In the genomic region with DNA sequence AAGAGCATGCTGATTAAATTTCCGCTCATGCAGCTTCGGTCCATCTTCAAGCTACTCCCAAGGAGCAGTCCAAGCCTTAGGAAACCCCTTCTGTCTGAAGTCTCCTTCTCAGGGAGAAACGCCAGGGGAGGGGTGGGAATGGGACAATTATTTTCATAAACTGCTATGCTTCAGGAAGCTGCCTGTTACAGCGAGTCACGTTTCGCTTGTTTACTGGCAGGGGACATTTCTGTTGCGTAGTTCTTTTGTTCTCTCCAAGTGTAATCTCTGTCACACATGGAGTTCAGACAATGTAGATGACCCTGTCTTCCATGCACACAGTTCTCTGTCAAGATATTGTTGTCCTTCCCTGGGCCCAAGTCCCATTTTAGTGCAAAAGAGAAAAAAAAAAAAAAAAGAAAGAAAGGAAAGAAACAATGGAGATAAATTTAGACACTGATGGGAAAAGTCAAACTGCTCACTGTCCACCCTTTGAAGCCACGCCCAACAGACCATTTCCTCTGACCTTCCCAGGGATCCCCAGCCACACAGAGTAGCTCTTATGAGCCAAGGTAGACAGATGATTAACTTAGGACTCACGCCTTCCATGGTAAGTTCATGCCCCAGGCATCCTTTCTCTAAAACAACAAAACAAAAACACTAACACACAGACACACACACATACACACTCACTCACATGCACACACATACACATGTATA, we compare ENCODE assay signal across 13 mouse cellular contexts.
DNase-seq lines count a peak whose midpoint lies in the region; ATAC-seq and TF ChIP-seq lines count a peak whose summit lies in the region.
"Had no signal": no experiment of that assay in that cellular context is flagged by ENCODE, and none has a peak within 500 bp of the region (broad histone marks: within the 10 kb centered on the region; RNA-seq: fewer than 3 reads in every experiment).

No protein-coding gene starts in this region.

- peak; percentile 60 for TF ChIP-seq EP300 in heart, adult 2 months (IDR thresholded peaks at IDR 0.05; ENCODE audit: insufficient read depth, low read depth, low read length)

- H3K36me3 ChIP-seq in heart, adult 2 months (ENCODE audit: control insufficient read depth, insufficient read depth, low read length): peaks cover 3% of the 10 kb centered on the region
- no peaks in the 10 kb centered on the region for H3K36me3 ChIP-seq in heart, embryonic 11.5 days (ENCODE audit: control insufficient read depth, insufficient read depth, low read length)
- no peaks in the 10 kb centered on the region for H3K36me3 ChIP-seq in heart, embryonic 12.5 days
- H3K36me3 ChIP-seq: hindbrain, embryonic 15.5 days had no signal

- no peaks in the 10 kb centered on the region for H3K4me1 ChIP-seq in heart, adult 2 months (ENCODE audit: control insufficient read depth, insufficient read depth, low read length)
- peaks cover 8% of the 10 kb centered on the region for H3K4me1 ChIP-seq in heart, embryonic 11.5 days (ENCODE audit: control insufficient read depth, insufficient read depth, low read length)
- H3K4me1 ChIP-seq in heart, embryonic 12.5 days (replicated peaks): peaks cover 17% of the 10 kb centered on the region

- no peak overlapping the region for H3K4me2 ChIP-seq in heart, embryonic 11.5 days
- no peak overlapping the region for H3K4me2 ChIP-seq in heart, embryonic 12.5 days
- H3K4me2 ChIP-seq: hindbrain, embryonic 15.5 days had no signal

- no peak overlapping the region for H3K4me3 ChIP-seq in heart, adult 2 months
- H3K4me3 ChIP-seq in heart, embryonic 11.5 days (ENCODE audit: low read depth, low read length): no peak overlapping the region
- no peak overlapping the region for H3K4me3 ChIP-seq in heart, embryonic 12.5 days
- H3K4me3 ChIP-seq: hindbrain, embryonic 15.5 days; layer of hippocampus, adult 2 months had no signal

- H3K27me3 ChIP-seq in heart, adult 2 months (ENCODE audit: control insufficient read depth, insufficient read depth, low read length): no peaks in the 10 kb centered on the region
- H3K27me3 ChIP-seq in heart, embryonic 11.5 days (ENCODE audit: control insufficient read depth, insufficient read depth, low read length): no peaks in the 10 kb centered on the region
- no peaks in the 10 kb centered on the region for H3K27me3 ChIP-seq in heart, embryonic 12.5 days (replicated peaks)
- H3K27me3 ChIP-seq: hindbrain, embryonic 15.5 days had no signal

- peak overlapping the region; percentile 74 for H3K27ac ChIP-seq in heart, adult 2 months
- H3K27ac ChIP-seq in heart, embryonic 11.5 days (ENCODE audit: low read depth, low read length): no peak overlapping the region
- no peak overlapping the region for H3K27ac ChIP-seq in heart, embryonic 12.5 days (ENCODE audit: poor library complexity, severe bottlenecking)
- H3K27ac ChIP-seq: hindbrain, embryonic 15.5 days; layer of hippocampus, adult 2 months had no signal

- no peak overlapping the region for H3K9ac ChIP-seq in heart, adult 2 months (ENCODE audit: low read depth, low read length)
- no peak overlapping the region for H3K9ac ChIP-seq in heart, embryonic 11.5 days (ENCODE audit: low read depth, low read length)
- H3K9ac ChIP-seq in heart, embryonic 12.5 days: no peak overlapping the region
- H3K9ac ChIP-seq: hindbrain, embryonic 15.5 days had no signal

- ATAC-seq in heart, embryonic 11.5 days (replicated peaks; ENCODE audit: insufficient number of reproducible peaks, low FRiP score, low TSS enrichment): no peak
- ATAC-seq in heart, embryonic 12.5 days (ENCODE audit: insufficient number of reproducible peaks, low FRiP score): peak; percentile 66; the same call in 1 of the 2 replicates

- H3K9me3 ChIP-seq in heart, embryonic 11.5 days (replicated peaks; ENCODE audit: control insufficient read depth, low read length): no peaks in the 10 kb centered on the region
- H3K9me3 ChIP-seq in heart, embryonic 12.5 days (replicated peaks): peaks cover 3% of the 10 kb centered on the region; the same call in 1 of the 2 replicates
- H3K9me3 ChIP-seq: hindbrain, embryonic 15.5 days had no signal

- peak; percentile 30; the same call in 1 of the 2 replicates for TF ChIP-seq POLR2A in heart, adult 2 months (IDR thresholded peaks at IDR 0.05; ENCODE audit: insufficient read depth, low read depth, low read length)

- no peaks in the 10 kb centered on the region for H3K79me2 ChIP-seq in heart, adult 2 months (replicated peaks; ENCODE audit: control insufficient read depth, insufficient read depth, low read length)

- peak in 1 of 2 experiments; percentile 55 for DNase-seq in heart, adult 2 months
- peak; percentile 71 for DNase-seq in kidney, adult 9 months
- DNase-seq in lung, postnatal 10 days: peak; percentile 80
- no peak for DNase-seq in ovary, postnatal 14 days (ENCODE audit: low spot score)
- no peak for DNase-seq in cerebellum, postnatal 14 days
- DNase-seq in cerebellum, postnatal 4 days (ENCODE audit: low spot score in 2 of 2): no peak
- DNase-seq: cerebellum, postnatal 36 days; retina, postnatal 1 day; thymus, postnatal 4 days had no signal

- TF ChIP-seq CTCF in heart, adult 2 months (IDR thresholded peaks at IDR 0.05): 0 out of 2 replicates have a peak, but pooled peaks have one; percentile 7

- WGBS in heart, adult 2 months: 54% methylated on average over 9 of the region's 9 CpGs
- 71% methylated on average over 9 of the region's 9 CpGs for WGBS in heart, embryonic 11.5 days (ENCODE audit: insufficient replicate concordance)
- WGBS in heart, embryonic 12.5 days: 62% methylated on average over 9 of the region's 9 CpGs

- intact Hi-C loops in heart, adult 2 months (cut with DNase I): loop anchor here (1.0 to 10.0 kb wide), 4 partner anchors 47 to 355 kb away; a partner anchor contains a TSS

Comparison
In these comparisons a context has a peak if more than half of its experiments do, and no peak if none do; other contexts are left out.
1. DNase-seq: peak in kidney, adult 9 months (single experiment) and lung, postnatal 10 days (single experiment); none in ovary, postnatal 14 days (single experiment), cerebellum, postnatal 14 days (0 of 2) and cerebellum, postnatal 4 days (0 of 2).